Mouse (Mus musculus): ENCODE measurements around the gene Dzip1.

Dzip1 gene

GRCm38 (mm10) chr14:118883344-118884249, 41.7 kb downstream of the Dzip1 start:
- in situ Hi-C loops (cut with MboI; ENCODE audit: unreplicated experiment in 2 of 2), result no loop called here

DNA sequence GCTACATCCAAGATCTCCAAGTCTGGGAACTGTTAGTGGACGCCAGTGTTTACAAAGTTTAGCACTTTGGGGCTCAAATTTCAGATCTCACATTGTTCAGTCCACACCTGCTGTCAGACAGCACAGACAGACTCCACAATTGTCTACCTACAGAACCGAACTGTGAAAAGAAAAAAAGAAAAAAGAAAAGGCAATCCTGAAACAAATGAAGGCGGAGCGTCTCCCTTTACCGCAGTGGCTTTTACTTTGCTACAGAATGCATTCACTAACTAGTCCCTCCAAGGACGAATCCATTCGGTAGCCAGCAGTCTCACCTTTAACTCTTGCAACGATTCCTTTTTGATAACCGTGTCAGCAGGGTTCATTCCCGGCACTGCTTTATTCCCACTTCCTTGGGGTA, 44.6 kb downstream of the Dzip1 start:
- in situ Hi-C loops (cut with MboI; ENCODE audit: unreplicated experiment in 2 of 2), result no loop called here

- in situ Hi-C loops (cut with MboI; ENCODE audit: unreplicated experiment in 2 of 2), result no loop called here
These were observed 46.8 kb downstream of the Dzip1 start for GRCm38 (mm10) chr14:118878346-118878910.

- in situ Hi-C loops (cut with MboI; ENCODE audit: unreplicated experiment in 2 of 2), result no loop called here
These were observed 50.4 kb downstream of the Dzip1 start for GRCm38 (mm10) chr14:118874786-118875415.

DNA sequence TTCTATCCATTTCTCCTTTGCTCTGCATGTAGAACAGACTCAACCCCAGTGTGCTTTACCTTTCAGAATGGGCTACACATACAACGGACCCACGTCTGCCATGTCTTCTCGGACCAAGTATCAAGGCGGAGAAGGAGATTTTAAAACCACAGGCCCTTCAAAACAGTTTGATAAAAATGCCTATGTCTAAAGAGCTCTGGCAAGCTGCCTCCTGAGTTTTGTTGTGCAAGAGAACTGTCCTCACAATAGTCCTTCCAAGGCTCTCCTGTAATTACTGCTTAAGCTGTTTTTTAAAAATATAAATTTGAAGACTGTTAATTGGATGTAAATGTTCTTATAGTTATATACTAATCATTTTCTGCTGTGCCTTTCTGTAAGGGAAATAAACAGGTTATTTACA, 51.1 kb downstream of the Dzip1 start:
- in situ Hi-C loops (cut with MboI; ENCODE audit: unreplicated experiment in 2 of 2), result no loop called here

- in situ Hi-C loops (cut with MboI; ENCODE audit: unreplicated experiment in 2 of 2), result no loop called here
These were observed 55.5 kb downstream of the Dzip1 start for GRCm38 (mm10) chr14:118869712-118870111.

DNA sequence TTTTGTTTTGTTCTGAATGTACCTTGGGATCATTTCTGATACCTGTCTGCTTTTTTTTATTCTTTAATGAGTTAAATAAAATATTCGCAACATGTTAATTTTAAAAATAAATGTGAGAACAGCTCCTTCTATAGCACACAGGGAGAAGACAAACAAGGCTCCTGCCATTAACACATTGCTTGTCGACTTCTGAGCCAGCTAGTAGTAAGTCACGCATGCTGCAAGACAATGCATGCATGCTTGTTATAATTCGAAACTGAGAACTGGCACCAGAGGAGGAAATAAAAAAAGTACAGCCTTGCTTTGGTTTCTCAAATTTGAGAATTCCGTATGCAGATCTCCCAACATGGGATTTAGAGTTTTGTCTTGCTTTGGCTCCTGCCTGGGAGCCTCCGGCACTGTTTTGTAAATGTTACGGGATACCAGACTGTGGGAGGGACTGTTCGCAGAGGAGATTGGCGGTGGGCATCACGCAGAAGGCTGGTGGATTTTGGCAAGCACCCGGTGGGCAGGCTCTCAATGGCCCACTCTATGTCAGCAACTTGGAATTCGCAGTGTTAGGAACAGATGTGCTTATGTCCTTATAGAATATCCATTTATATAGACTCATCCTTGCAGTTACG, 57.0 kb downstream of the Dzip1 start:
- in situ Hi-C loops (cut with MboI; ENCODE audit: unreplicated experiment in 2 of 2), result no loop called here

DNA sequence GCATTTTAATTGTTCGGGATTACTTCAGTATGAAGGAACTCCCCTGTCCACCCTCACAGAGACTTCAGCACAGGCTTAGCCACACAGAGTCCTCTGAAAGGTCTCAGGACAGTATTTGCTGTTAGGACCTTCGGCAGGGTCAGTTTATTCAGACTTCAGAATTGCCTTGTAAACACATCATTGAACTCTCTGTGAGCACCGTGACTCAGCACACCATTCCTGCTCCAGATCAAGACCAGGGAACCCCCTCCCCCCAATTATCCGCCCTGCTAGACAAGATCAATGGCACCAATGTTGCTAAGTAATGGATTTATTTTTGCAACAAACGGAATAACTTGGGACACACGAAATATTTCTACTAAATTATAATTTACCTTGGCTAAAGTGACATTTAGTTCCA, 57.9 kb downstream of the Dzip1 start:
- in situ Hi-C loops (cut with MboI; ENCODE audit: unreplicated experiment in 2 of 2), result no loop called here

DNA sequence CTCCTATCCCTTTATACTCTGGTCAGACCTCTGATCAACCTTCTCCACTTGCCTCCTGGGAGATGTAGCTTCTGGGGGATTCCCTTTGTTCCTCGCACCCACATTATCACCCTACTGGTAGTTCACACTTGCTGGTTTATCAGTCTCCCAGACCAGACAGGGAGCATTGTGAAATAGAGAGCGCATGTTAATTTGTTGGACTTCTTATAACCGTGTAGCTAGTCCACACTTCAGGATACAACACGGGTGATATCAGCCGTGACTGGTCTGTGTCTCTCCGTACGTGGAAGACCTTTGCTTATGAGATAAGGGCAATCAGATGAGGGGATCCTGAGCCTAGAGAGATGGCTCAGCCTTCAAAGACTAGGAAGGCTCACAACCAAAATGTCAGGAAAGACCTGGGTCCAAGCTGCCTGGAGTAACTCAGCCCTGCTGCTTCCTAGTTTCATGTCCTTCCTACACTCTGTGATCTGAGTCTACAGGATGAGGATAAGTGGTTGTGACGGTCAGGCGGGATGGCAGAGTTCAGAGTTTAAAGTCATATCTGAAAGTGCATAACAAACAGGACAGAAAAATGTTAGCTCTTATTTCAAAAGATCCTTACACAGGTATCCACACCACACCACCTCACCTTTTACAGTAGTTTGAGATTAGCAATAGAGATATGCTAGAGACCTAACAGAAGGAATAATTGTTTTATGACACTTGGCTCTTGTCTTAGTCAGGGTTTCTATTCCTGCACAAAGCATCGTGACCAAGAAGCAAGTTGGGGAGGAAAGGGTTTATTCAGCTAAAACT, 59.0 kb downstream of the Dzip1 start:
- in situ Hi-C loops (cut with MboI; ENCODE audit: unreplicated experiment in 2 of 2), result no loop called here

DNA sequence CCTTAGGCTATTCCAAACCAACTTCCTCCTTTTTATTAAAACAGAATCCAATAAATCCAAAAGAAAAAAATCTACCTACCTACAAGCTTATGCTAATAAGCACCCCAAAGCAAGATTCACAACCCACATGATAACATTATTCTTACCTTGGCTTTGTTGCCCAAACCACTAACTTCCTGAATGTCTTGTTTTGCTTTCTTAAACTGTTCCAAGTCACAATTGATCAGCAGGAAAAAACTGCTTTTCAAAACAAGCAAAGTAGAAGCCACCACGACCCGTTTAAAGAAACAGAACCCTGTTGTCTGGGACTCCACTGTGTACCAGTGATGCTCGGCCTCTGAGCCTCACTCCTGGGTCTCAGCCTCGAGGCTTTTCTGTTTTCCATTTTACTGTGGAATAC, 60.4 kb downstream of the Dzip1 start:
- in situ Hi-C loops (cut with MboI; ENCODE audit: unreplicated experiment in 2 of 2), result no loop called here

- in situ Hi-C loops (cut with MboI; ENCODE audit: unreplicated experiment in 2 of 2), result no loop called here
These were observed 63.0 kb downstream of the Dzip1 start for GRCm38 (mm10) chr14:118862253-118862652.

DNA sequence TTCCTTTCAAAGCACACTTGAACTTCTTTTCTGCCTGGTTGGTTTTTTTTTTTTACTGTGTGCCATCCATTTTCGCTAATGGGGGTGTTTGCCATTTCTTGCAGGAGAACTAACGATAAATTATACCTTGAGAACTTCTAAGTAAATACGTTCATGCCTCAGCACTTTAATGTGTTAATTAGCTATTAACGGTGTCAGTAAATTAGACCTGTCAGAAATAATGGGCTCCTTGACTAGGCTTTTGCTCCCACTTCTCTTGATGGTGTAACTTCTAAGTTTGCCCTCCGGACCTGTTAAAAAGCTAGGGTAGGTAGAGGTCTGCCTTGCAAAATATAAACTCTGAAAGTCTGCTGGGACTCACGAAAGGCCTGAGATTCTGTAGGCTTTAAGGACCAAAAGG, 66.9 kb downstream of the Dzip1 start:
- in situ Hi-C loops (cut with MboI; ENCODE audit: unreplicated experiment in 2 of 2), result no loop called here

DNA sequence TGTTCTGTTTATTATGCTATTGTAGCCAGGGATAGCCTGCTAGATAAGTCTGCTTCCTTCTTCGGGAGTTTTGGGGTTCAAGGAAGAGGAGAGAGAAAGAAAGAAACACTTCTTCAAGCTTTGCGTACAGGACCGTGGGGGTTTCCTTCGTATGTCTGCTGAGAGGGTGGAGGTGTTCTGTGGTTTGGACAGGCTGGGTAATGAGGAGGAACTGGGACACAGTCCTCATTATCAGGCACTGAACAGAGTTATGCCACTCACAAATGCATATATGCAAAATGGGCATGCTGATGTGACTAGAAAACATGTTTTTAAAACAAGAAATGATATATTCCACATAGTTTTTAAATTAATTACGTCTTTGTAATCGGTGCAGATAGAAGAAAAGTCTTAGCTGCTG, 68.7 kb downstream of the Dzip1 start:
- in situ Hi-C loops (cut with MboI; ENCODE audit: unreplicated experiment in 2 of 2), result no loop called here

DNA sequence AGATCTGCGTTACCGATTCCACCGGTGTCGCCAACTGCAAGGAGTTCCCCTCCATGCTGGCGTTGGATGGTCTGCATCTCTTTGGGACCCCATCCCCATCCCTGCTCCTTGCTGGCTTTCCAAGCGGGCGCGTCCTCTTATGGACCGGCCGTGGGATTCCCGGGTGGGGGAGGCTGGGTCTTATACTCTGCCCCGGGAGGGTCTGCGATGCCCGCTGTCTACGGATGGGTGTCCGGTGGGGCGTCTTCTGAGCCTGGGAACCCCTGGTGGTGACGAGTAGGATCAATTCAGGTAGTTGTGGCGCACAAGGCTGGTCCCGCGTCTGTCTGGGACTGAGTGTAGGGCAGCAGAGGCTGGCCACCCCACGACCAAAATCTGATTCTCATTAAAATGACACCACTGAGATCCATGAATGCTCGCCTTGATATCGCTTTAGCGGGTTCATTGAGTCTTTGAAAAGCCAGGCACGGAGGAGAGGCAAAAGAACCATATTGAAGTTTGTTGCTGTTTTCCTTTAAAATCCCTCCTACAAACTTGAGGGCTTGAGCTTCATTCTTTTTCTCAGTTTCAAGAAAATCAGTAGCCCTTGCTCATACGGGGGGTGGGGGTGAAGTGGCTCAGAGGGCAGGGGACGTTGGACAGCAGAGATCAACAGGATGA, 70.0 kb downstream of the Dzip1 start:
- in situ Hi-C loops (cut with MboI; ENCODE audit: unreplicated experiment in 2 of 2), result no loop called here

DNA sequence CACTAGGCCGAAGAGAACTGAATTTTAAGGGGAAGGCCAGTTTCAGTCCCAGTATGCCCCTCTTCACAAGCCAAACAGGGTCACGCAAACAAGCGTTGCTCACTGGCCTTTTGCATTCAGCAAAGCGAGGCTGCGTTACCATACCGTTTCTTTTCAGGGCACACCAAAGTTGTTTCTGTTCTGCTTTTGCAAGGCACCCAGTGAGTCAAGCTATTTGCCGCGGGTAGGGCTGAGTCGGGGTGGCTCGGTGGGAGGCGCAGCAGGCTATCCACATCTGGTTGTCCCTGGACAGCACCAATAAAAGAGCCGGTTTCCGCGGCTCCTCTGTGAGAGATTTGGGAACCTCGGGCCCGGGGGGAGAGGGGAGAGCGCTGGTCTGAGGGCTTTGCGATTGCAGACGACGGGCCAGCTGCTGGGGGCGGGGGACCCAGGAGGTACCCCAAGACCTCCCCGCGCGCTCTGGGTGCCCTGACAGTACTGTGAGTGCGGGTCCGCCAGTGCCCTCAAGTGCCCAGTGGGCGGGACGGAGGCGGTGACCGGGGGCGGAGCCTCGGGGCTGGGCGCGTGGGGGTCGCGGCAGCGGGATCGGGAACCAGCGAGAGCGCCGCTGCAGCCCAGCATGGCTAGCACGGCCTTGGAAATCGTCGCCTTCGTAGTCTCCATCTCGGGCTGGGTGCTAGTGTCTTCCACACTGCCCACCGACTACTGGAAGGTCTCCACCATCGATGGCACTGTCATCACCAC, 70.7 kb downstream of the Dzip1 start:
- in situ Hi-C loops (cut with MboI; ENCODE audit: unreplicated experiment in 2 of 2), result no loop called here

DNA sequence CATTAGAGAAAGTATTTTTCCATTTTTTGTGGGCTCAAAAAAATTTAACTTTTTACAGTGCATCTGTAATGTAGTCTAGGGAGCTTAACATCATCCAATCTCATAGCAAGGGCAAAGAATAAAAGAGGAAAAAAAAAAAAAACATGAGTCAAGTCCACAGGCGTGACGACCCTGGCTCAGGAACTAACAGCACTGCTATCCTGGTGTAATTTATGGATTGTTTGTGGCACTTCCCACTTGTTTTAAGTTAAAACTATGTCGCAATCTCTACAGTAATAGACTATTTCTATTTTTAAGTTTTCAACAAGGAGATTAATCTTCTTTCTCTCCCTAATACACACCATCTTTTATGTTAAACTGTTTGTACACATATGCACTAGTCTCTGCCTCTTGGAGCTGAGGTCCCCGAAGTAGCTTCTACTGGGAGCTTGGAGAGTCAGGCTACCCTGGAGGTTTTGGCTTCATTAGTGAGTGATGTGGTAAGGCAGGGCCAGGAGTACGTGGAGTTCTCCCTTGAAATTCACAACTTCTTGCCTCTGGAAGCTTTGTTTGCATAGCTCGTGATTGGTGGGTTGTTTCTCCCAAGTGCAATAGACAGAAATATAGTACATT, 73.7 kb downstream of the Dzip1 start:
- in situ Hi-C loops (cut with MboI; ENCODE audit: unreplicated experiment in 2 of 2), result no loop called here

GRCm38 (mm10) chr14:118850696-118851035, 74.6 kb downstream of the Dzip1 start:
- in situ Hi-C loops (cut with MboI; ENCODE audit: unreplicated experiment in 2 of 2), result no loop called here

- in situ Hi-C loops (cut with MboI; ENCODE audit: unreplicated experiment in 2 of 2), result no loop called here
These were observed 75.1 kb downstream of the Dzip1 start for GRCm38 (mm10) chr14:118850011-118850695.

Data from v-Abl transformed pro-B cells (cell line).